Mouse (Mus musculus): ENCODE measurements around the gene Socs4. TPM values are rescaled to one million over a fixed set of nuclear protein-coding genes. Genes with fewer than 3 reads are reported as not detected.

Gene Socs4
- polyA plus RNA-seq, 1 experiment from 2014 or later, result 1.7 TPM

DNA sequence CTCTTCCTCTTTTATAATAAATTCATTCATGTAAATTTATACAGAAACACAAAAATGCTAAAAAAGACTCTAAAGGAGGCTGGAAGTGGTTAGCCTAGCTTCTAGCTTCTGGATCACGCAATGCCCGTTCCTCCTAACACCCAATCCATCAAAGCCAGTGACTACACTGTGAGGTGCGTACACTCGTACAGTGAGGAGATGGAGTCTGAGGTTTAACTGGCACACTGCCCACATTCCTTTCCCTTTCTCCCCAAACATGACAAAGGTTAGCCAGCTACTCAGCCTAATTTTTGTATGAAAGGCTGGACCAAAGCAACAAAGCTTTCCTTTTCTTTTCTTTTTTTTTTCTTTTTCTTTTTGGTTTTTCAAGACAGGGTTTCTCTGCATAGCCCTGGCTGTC is 34.0 kb upstream of the Socs4 start:
- Histone ChIP-seq H3K4me3 (ENCODE audit: low read length) (no peak overlapping the region), H3K36me3 (ENCODE audit: control insufficient read depth, insufficient read depth, low read length) (peaks cover 27% of the 10 kb centered on the region), H3K4me1 (ENCODE audit: control insufficient read depth, insufficient read depth, low read depth, low read length) (no peaks in the 10 kb centered on the region), H3K9me3 (ENCODE audit: control insufficient read depth, low read length) (no peaks in the 10 kb centered on the region), H3K9ac (ENCODE audit: low read depth, low read length) (no peak overlapping the region), H3K27ac (ENCODE audit: low read depth, low read length) (no peak overlapping the region), H3K4me2 (ENCODE audit: low read length) (no peak overlapping the region), H3K27me3 (replicated peaks; ENCODE audit: control insufficient read depth, insufficient read depth, low read length) (no peaks in the 10 kb centered on the region)
- 56% methylated on average over 4 of the region's 4 CpGs for WGBS
- ATAC-seq, result no peak

DNA sequence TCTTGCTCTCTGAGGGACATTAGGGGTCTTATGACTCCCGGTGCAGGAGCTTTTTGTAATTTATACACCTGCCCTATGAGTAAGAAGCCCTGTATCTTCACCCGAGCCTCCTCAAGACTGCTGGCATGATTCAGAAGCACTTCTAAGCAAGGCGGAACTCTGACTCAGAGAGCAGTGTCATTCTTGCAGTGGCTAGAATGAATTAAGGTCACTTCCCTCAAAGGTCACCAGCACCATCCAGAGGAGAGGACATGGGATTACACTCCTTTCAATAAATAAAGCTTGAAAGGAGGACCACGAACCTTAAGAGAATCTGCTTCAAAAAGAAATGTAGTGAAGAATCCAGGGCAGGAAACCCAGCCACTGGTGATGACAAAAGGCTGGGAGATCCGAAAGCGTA is 26.9 kb upstream of the Socs4 start:
- no peaks in the 10 kb centered on the region for H3K9me3 ChIP-seq (ENCODE audit: control insufficient read depth, low read length)
- H3K27ac ChIP-seq (ENCODE audit: low read depth, low read length), result no peak overlapping the region
- H3K27me3 ChIP-seq (replicated peaks; ENCODE audit: control insufficient read depth, insufficient read depth, low read length), result no peaks in the 10 kb centered on the region
- no peak overlapping the region for H3K4me3 ChIP-seq (ENCODE audit: low read length)
- no peak overlapping the region for H3K9ac ChIP-seq (ENCODE audit: low read depth, low read length)
- 91% methylated on average over 6 of the region's 6 CpGs for WGBS
- no peaks in the 10 kb centered on the region for H3K4me1 ChIP-seq (ENCODE audit: control insufficient read depth, insufficient read depth, low read depth, low read length)
- H3K36me3 ChIP-seq (ENCODE audit: control insufficient read depth, insufficient read depth, low read length), result peaks cover 9% of the 10 kb centered on the region
- no peak overlapping the region for H3K4me2 ChIP-seq (ENCODE audit: low read length)
- no peak for ATAC-seq

GRCm38 (mm10) chr14:47264866-47265265 is 11.9 kb upstream of the Socs4 start:
- Histone ChIP-seq H3K4me3 (ENCODE audit: low read length) (no peak overlapping the region), H3K4me2 (ENCODE audit: low read length) (no peak overlapping the region), H3K27me3 (replicated peaks; ENCODE audit: control insufficient read depth, insufficient read depth, low read length) (no peaks in the 10 kb centered on the region), H3K9me3 (ENCODE audit: control insufficient read depth, low read length) (no peaks in the 10 kb centered on the region), H3K9ac (ENCODE audit: low read depth, low read length) (no peak overlapping the region), H3K36me3 (ENCODE audit: control insufficient read depth, insufficient read depth, low read length) (peaks cover 31% of the 10 kb centered on the region), H3K4me1 (ENCODE audit: control insufficient read depth, insufficient read depth, low read depth, low read length) (no peaks in the 10 kb centered on the region), H3K27ac (ENCODE audit: low read depth, low read length) (no peak overlapping the region)
- no peak for ATAC-seq
- 96% methylated on average over 3 of the region's 3 CpGs for WGBS

GRCm38 (mm10) chr14:47265829-47266228 is 10.9 kb upstream of the Socs4 start:
- no peak overlapping the region for H3K4me3 ChIP-seq (ENCODE audit: low read length)
- no peak for ATAC-seq
- H3K27ac ChIP-seq (ENCODE audit: low read depth, low read length), result no peak overlapping the region
- H3K27me3 ChIP-seq (replicated peaks; ENCODE audit: control insufficient read depth, insufficient read depth, low read length), result no peaks in the 10 kb centered on the region
- H3K9me3 ChIP-seq (ENCODE audit: control insufficient read depth, low read length), result no peaks in the 10 kb centered on the region
- 90% methylated on average over 8 of the region's 8 CpGs for WGBS
- H3K36me3 ChIP-seq (ENCODE audit: control insufficient read depth, insufficient read depth, low read length), result peaks cover 25% of the 10 kb centered on the region
- no peak overlapping the region for H3K9ac ChIP-seq (ENCODE audit: low read depth, low read length)
- no peaks in the 10 kb centered on the region for H3K4me1 ChIP-seq (ENCODE audit: control insufficient read depth, insufficient read depth, low read depth, low read length)
- no peak overlapping the region for H3K4me2 ChIP-seq (ENCODE audit: low read length)

GRCm38 (mm10) chr14:47269056-47269455 is 7.7 kb upstream of the Socs4 start:
- 97% methylated on average over 4 of the region's 4 CpGs for WGBS
- Histone ChIP-seq H3K36me3 (ENCODE audit: control insufficient read depth, insufficient read depth, low read length) (peaks cover 29% of the 10 kb centered on the region), H3K4me3 (ENCODE audit: low read length) (no peak overlapping the region), H3K9ac (ENCODE audit: low read depth, low read length) (no peak overlapping the region), H3K4me1 (ENCODE audit: control insufficient read depth, insufficient read depth, low read depth, low read length) (no peaks in the 10 kb centered on the region), H3K27me3 (replicated peaks; ENCODE audit: control insufficient read depth, insufficient read depth, low read length) (no peaks in the 10 kb centered on the region), H3K9me3 (ENCODE audit: control insufficient read depth, low read length) (no peaks in the 10 kb centered on the region), H3K27ac (ENCODE audit: low read depth, low read length) (no peak overlapping the region), H3K4me2 (ENCODE audit: low read length) (no peak overlapping the region)
- ATAC-seq, result no peak

DNA sequence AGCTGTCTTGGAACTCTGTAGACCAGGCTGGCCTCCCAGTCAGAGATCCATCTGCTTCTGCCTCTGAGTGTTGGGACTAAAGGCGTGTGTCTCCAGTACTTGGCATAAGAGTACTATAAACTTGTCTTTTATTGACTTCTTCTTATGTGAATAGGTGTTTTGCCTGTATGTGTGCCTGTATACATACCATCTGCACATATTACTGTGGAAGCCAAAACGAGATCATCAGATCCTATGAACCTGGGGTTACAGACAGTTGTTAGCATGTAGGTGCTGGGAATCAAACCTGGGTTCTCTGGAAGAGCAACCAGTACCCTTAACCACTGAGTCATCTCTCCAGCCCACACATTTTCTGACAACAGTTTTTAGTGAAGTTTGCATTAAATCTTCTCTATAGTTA is 7.0 kb upstream of the Socs4 start:
- no peak for ATAC-seq
- H3K36me3 ChIP-seq (ENCODE audit: control insufficient read depth, insufficient read depth, low read length), result peaks cover 29% of the 10 kb centered on the region

GRCm38 (mm10) chr14:47273751-47274150 is 3.0 kb upstream of the Socs4 start:
- no peak for ATAC-seq
- no peak overlapping the region for H3K9ac ChIP-seq (ENCODE audit: low read depth, low read length)
- 86% methylated on average over 3 of the region's 3 CpGs for WGBS
- H3K27me3 ChIP-seq (replicated peaks; ENCODE audit: control insufficient read depth, insufficient read depth, low read length), result no peaks in the 10 kb centered on the region
- no peaks in the 10 kb centered on the region for H3K9me3 ChIP-seq (ENCODE audit: control insufficient read depth, low read length)
- no peak overlapping the region for H3K27ac ChIP-seq (ENCODE audit: low read depth, low read length)
- H3K4me1 ChIP-seq (ENCODE audit: control insufficient read depth, insufficient read depth, low read depth, low read length), result peaks cover 17% of the 10 kb centered on the region
- no peak overlapping the region for H3K4me3 ChIP-seq (ENCODE audit: low read length)
- peaks cover 12% of the 10 kb centered on the region for H3K36me3 ChIP-seq (ENCODE audit: control insufficient read depth, insufficient read depth, low read length)
- no peak overlapping the region for H3K4me2 ChIP-seq (ENCODE audit: low read length)

More for the DNA sequence above, 7.0 kb upstream of the Socs4 start:
- no peak overlapping the region for H3K27ac ChIP-seq (ENCODE audit: low read depth, low read length)
- no peak overlapping the region for H3K4me3 ChIP-seq (ENCODE audit: low read length)
- H3K4me1 ChIP-seq (ENCODE audit: control insufficient read depth, insufficient read depth, low read depth, low read length), result no peaks in the 10 kb centered on the region
- H3K27me3 ChIP-seq (replicated peaks; ENCODE audit: control insufficient read depth, insufficient read depth, low read length), result no peaks in the 10 kb centered on the region
- 100% methylated on average over 2 of the region's 2 CpGs for WGBS
- H3K9ac ChIP-seq (ENCODE audit: low read depth, low read length), result no peak overlapping the region
- H3K9me3 ChIP-seq (ENCODE audit: control insufficient read depth, low read length), result no peaks in the 10 kb centered on the region
- H3K4me2 ChIP-seq (ENCODE audit: low read length), result no peak overlapping the region

DNA sequence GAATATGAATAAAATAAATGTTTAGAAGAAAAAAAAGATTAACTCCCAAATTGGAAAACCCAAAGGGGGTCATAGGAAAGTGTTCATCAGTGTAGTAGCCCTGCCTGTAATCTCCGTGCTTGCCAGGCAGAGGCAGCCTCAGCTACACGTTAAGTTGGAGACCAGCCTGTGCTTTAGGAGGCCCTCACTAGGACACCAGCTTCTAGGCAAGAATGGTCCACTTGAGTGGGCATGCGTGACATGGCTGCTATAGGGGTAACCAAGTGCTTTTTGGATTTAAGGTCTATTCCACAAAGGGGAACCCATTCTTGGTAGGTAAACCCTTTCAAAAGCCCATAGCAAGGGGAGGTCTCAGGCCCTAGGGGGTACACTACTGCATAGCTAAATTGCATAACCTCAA is 1.3 kb upstream of the Socs4 start:
- no peak for ATAC-seq
- H3K4me2 ChIP-seq (ENCODE audit: low read length), result peak overlapping the region; percentile 84
- WGBS, result 26% methylated on average over 3 of the region's 3 CpGs

DNA sequence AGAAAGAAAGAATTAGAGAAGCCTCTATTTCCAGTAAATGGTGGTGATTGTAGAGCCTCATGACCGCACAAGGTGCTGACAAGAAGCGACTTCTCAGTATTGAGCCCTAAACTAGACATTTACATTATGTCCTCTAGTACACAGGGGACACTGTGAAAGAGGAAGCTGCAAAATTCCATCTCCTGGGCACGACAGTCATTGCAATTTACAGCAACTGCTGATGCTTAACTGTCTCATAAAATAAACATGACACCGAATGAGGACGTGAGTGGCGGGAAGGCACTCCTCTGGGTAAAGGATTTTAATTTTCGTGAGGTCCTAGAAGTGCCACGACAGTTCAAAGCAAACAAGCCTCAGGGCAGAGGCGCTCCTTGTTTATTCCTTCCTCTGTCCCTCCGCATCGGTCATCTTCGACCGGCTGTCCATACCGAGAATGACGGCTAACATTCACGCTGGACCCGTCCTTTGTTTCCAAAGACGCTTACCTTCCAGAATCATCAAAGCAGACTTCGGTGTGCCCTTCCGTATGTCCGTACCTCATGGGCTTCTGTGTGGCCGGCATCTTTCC is 611 bp upstream of the Socs4 start:
- ATAC-seq, result peak; percentile 0
- no peaks in the 10 kb centered on the region for H3K27me3 ChIP-seq (replicated peaks; ENCODE audit: control insufficient read depth, insufficient read depth, low read length)
- peak overlapping the region; percentile 84 for H3K4me3 ChIP-seq (ENCODE audit: low read length)
- H3K9ac ChIP-seq (ENCODE audit: low read depth, low read length), result peak overlapping the region; percentile 84
- H3K9me3 ChIP-seq (ENCODE audit: control insufficient read depth, low read length), result no peaks in the 10 kb centered on the region
- peaks cover 5% of the 10 kb centered on the region; the same call in 1 of the 2 replicates for H3K36me3 ChIP-seq (ENCODE audit: control insufficient read depth, insufficient read depth, low read length)
- peak overlapping the region; percentile 93 for H3K27ac ChIP-seq (ENCODE audit: low read depth, low read length)
- WGBS, result 2% methylated on average over 22 of the region's 22 CpGs
- peak overlapping the region; percentile 84 for H3K4me2 ChIP-seq (ENCODE audit: low read length)
- peaks cover 17% of the 10 kb centered on the region for H3K4me1 ChIP-seq (ENCODE audit: control insufficient read depth, insufficient read depth, low read depth, low read length)

More for the DNA sequence above, 1.3 kb upstream of the Socs4 start:
- H3K4me3 ChIP-seq (ENCODE audit: low read length), result peak overlapping the region; percentile 84
- no peak overlapping the region for H3K27ac ChIP-seq (ENCODE audit: low read depth, low read length)
- peaks cover 17% of the 10 kb centered on the region for H3K4me1 ChIP-seq (ENCODE audit: control insufficient read depth, insufficient read depth, low read depth, low read length)
- no peaks in the 10 kb centered on the region for H3K9me3 ChIP-seq (ENCODE audit: control insufficient read depth, low read length)
- peak overlapping the region; percentile 22; the same call in 1 of the 2 replicates for H3K9ac ChIP-seq (ENCODE audit: low read depth, low read length)
- H3K27me3 ChIP-seq (replicated peaks; ENCODE audit: control insufficient read depth, insufficient read depth, low read length), result no peaks in the 10 kb centered on the region
- H3K36me3 ChIP-seq (ENCODE audit: control insufficient read depth, insufficient read depth, low read length), result peaks cover 5% of the 10 kb centered on the region; the same call in 1 of the 2 replicates
